Mouse (Mus musculus): ENCODE data around the gene Ly75.

The Ly75 gene

GRCm38 (mm10) chr2:60303796-60304195 lies 79.3 kb downstream of the Ly75 start:
- DNase-seq = no peak

- DNase-seq = no peak
Observed at GRCm38 (mm10) chr2:60299323-60299722, 83.8 kb downstream of the Ly75 start.

GRCm38 (mm10) chr2:60298266-60298665 lies 84.8 kb downstream of the Ly75 start:
- DNase-seq = no peak

- no peak for DNase-seq
Observed at GRCm38 (mm10) chr2:60291381-60291780, 91.7 kb downstream of the Ly75 start.

- DNase-seq = no peak
Observed at GRCm38 (mm10) chr2:60289451-60289850, 93.7 kb downstream of the Ly75 start.

GRCm38 (mm10) chr2:60288606-60289005 lies 94.5 kb downstream of the Ly75 start:
- DNase-seq = no peak

- DNase-seq = no peak
Observed at GRCm38 (mm10) chr2:60285107-60285617, 97.9 kb downstream of the Ly75 start.

- DNase-seq = no peak
Observed at GRCm38 (mm10) chr2:60284467-60284821, 98.7 kb downstream of the Ly75 start, which contains the start of gene Cd302. Gene Cd302, minus strand, starts transcription at chr2:60284488.

GRCm38 (mm10) chr2:60283751-60284466 lies 99.2 kb downstream of the Ly75 start:
- peak; percentile 75 for DNase-seq

- DNase-seq = no peak
Observed at GRCm38 (mm10) chr2:60283208-60283750, 99.8 kb downstream of the Ly75 start.

- no peak for DNase-seq
Observed at GRCm38 (mm10) chr2:60282625-60283024, 100.5 kb downstream of the Ly75 start.

GRCm38 (mm10) chr2:60278627-60279026 lies 104.5 kb downstream of the Ly75 start:
- DNase-seq = no peak

- DNase-seq = no peak
Observed at GRCm38 (mm10) chr2:60269856-60270479, 113.1 kb downstream of the Ly75 start.

GRCm38 (mm10) chr2:60267567-60267966 lies 115.5 kb downstream of the Ly75 start:
- no peak for DNase-seq

- no peak for DNase-seq
Observed at GRCm38 (mm10) chr2:60260621-60261350, 122.3 kb downstream of the Ly75 start.

GRCm38 (mm10) chr2:60259186-60259585 lies 123.9 kb downstream of the Ly75 start:
- no peak for DNase-seq

GRCm38 (mm10) chr2:60256751-60257150 lies 126.4 kb downstream of the Ly75 start:
- DNase-seq = no peak

- DNase-seq = no peak
Observed at GRCm38 (mm10) chr2:60253506-60253905, 129.6 kb downstream of the Ly75 start.

- no peak for DNase-seq
Observed at GRCm38 (mm10) chr2:60252782-60253181, 130.3 kb downstream of the Ly75 start.

Data from lung, postnatal 14 days (tissue).